Mouse (Mus musculus) myocyte (in vitro differentiated cells): ENCODE data around the gene Clstn3. TPM values are rescaled to one million over a fixed set of nuclear protein-coding genes. Genes with fewer than 3 reads are reported as not detected.

Experiments used
- H3K27me3 ChIP-seq: one replicate; pipeline ENCODE4 v1.6.1; 2011; ENCODE audit not compliant: control insufficient read depth, insufficient read depth, insufficient read length
- H3K36me3 ChIP-seq: one replicate; pipeline ENCODE4 v1.6.1; 2011; ENCODE audit not compliant: control insufficient read depth, insufficient read depth
- H3K4me2 ChIP-seq: one replicate; pipeline ENCODE4 v1.6.1; 2011; ENCODE audit warnings: low read depth, control low read depth
- H3K4me3 ChIP-seq: one replicate; pipeline ENCODE4 v1.5.1; 2011; ENCODE audit warnings: mild to moderate bottlenecking, control low read depth, moderate library complexity
- H3K79me2 ChIP-seq: one replicate; pipeline ENCODE4 v1.6.1; 2011; ENCODE audit not compliant: control insufficient read depth, insufficient read depth
- H3ac ChIP-seq: one replicate; pipeline ENCODE4 v1.6.1; 2011; ENCODE audit not compliant: control insufficient read depth, insufficient read length
- CEBPB ChIP-seq: IDR thresholded peaks from 2 replicates; pipeline ENCODE4 v1.6.1; 2011; ENCODE audit warnings: mild to moderate bottlenecking, moderate library complexity; ENCODE audit not compliant: poor library complexity, insufficient read depth, severe bottlenecking
- E2F4 ChIP-seq: IDR thresholded peaks from one replicate; pipeline ENCODE4 v1.6.1; 2011; ENCODE audit warnings: mild to moderate bottlenecking, control low read depth, moderate library complexity; ENCODE audit not compliant: insufficient read depth
- MAX ChIP-seq: IDR thresholded peaks from one replicate; pipeline ENCODE4 v1.6.1; 2011; ENCODE audit warnings: low read depth, mild to moderate bottlenecking, control low read depth
- MYOD1 ChIP-seq, 3 experiments: IDR thresholded peaks; one replicate each; pipeline ENCODE4 v1.6.1; 2011; ENCODE audit warnings: control low read depth in 2 of 3, low read depth in 2 of 3, mild to moderate bottlenecking in 2 of 3, moderate library complexity in 1 of 3; ENCODE audit not compliant: insufficient read length in 2 of 3, control insufficient read depth in 1 of 3
- MYOG ChIP-seq, 3 experiments: IDR thresholded peaks; one replicate each; pipeline ENCODE4 v1.6.1; 2011; ENCODE audit warnings: control low read depth in 2 of 3, low read depth in 2 of 3, mild to moderate bottlenecking in 2 of 3; ENCODE audit not compliant: insufficient read length in 2 of 3, control insufficient read depth in 1 of 3, insufficient read depth in 1 of 3
- POLR2A ChIP-seq: IDR thresholded peaks from one replicate; pipeline ENCODE4 v1.6.1; 2011; ENCODE audit warnings: low read depth, mild to moderate bottlenecking, control low read depth, moderate library complexity; ENCODE audit not compliant: insufficient read length
- POLR2AphosphoS2 ChIP-seq: IDR thresholded peaks from one replicate; pipeline ENCODE4 v1.6.1; 2011; ENCODE audit warnings: low read depth, control low read depth; ENCODE audit not compliant: insufficient read length
- REST ChIP-seq: IDR thresholded peaks from one replicate; pipeline ENCODE4 v1.6.1; 2011; ENCODE audit warnings: mild to moderate bottlenecking, control low read depth, moderate library complexity; ENCODE audit not compliant: insufficient read depth, insufficient read length
- SRF ChIP-seq: IDR thresholded peaks from one replicate; pipeline ENCODE4 v1.6.1; 2011; ENCODE audit warnings: low read depth; ENCODE audit not compliant: control insufficient read depth, insufficient read length
- TCF12 ChIP-seq: IDR thresholded peaks from one replicate; pipeline ENCODE4 v1.6.1; 2011; ENCODE audit warnings: mild to moderate bottlenecking, control low read depth; ENCODE audit not compliant: poor library complexity, insufficient read depth, severe bottlenecking
- TCF3 ChIP-seq: IDR thresholded peaks from one replicate; pipeline ENCODE4 v1.6.1; 2011; ENCODE audit warnings: low read depth, control low read depth; ENCODE audit not compliant: insufficient read length
- USF1 ChIP-seq: IDR thresholded peaks from one replicate; pipeline ENCODE4 v1.6.1; 2011; ENCODE audit warnings: low read depth, mild to moderate bottlenecking, control low read depth, moderate library complexity
- polyA plus RNA-seq: library from polyadenylated mRNA; unstranded; fragments of >200 nt; fragmentation: generic; extraction: Trizol; gene quantifications from one replicate; pipeline ENCODE4 v1.2.1, GENCODE M21; 2012; ENCODE audit warnings: missing spikeins

The Clstn3 gene
- polyA plus RNA-seq, 1 experiment: 2.2 TPM

- Histone ChIP-seq H3K4me3 (no peak overlapping the region), H3K36me3 (no peaks in the 10 kb centered on the region), H3K4me2 (no peak overlapping the region), H3K27me3 (peaks cover 6% of the 10 kb centered on the region), H3K79me2 (no peaks in the 10 kb centered on the region), H3ac (no peak overlapping the region)
- TF ChIP-seq USF1: no peak
- no peak for TF ChIP-seq TCF12
- no peak for TF ChIP-seq REST
- no peak for TF ChIP-seq POLR2A
- no peak for TF ChIP-seq E2F4
- TF ChIP-seq MYOD1 (IDR thresholded peaks at IDR 0.05; ENCODE audit: control insufficient read depth in 1 of 3, insufficient read length in 2 of 3, low read depth in 2 of 3): no peak
- TF ChIP-seq TCF3: no peak
- no peak for TF ChIP-seq CEBPB
- no peak for TF ChIP-seq MYOG (IDR thresholded peaks at IDR 0.05; ENCODE audit: control insufficient read depth in 1 of 3, insufficient read depth in 1 of 3, insufficient read length in 2 of 3, low read depth in 2 of 3)
- no peak for TF ChIP-seq MAX
- no peak for TF ChIP-seq SRF
- TF ChIP-seq POLR2AphosphoS2: no peak
Observed at GRCm38 (mm10) chr6:124471121-124471520, 6.5 kb upstream of the Clstn3 start.

GRCm38 (mm10) chr6:124465729-124466128, 1.1 kb upstream of the Clstn3 start:
- TF ChIP-seq TCF3 (no peak), CEBPB (no peak), TCF12 (no peak), POLR2A (no peak), E2F4 (no peak), SRF (no peak), MYOD1 (IDR thresholded peaks at IDR 0.05; ENCODE audit: control insufficient read depth in 1 of 3, insufficient read length in 2 of 3, low read depth in 2 of 3) (no peak), MYOG (IDR thresholded peaks at IDR 0.05; ENCODE audit: control insufficient read depth in 1 of 3, insufficient read depth in 1 of 3, insufficient read length in 2 of 3, low read depth in 2 of 3) (no peak)
- Histone ChIP-seq H3K79me2 (no peaks in the 10 kb centered on the region), H3K36me3 (no peaks in the 10 kb centered on the region), H3ac (no peak overlapping the region), H3K4me3 (no peak overlapping the region), H3K27me3 (peaks cover 29% of the 10 kb centered on the region), H3K4me2 (no peak overlapping the region)

- TF ChIP-seq E2F4: no peak
- TF ChIP-seq MYOD1 (IDR thresholded peaks at IDR 0.05; ENCODE audit: control insufficient read depth in 1 of 3, insufficient read length in 2 of 3, low read depth in 2 of 3): no peak
- TF ChIP-seq SRF: no peak
- no peak for TF ChIP-seq POLR2AphosphoS2
- TF ChIP-seq POLR2A: no peak
- TF ChIP-seq REST: no peak
- no peak for TF ChIP-seq MAX
- H3K36me3 ChIP-seq: no peaks in the 10 kb centered on the region
- no peaks in the 10 kb centered on the region for H3K79me2 ChIP-seq
- H3ac ChIP-seq: no peak overlapping the region
- peak overlapping the region; percentile 52 for H3K4me2 ChIP-seq
- H3K27me3 ChIP-seq: peaks cover 33% of the 10 kb centered on the region
- H3K4me3 ChIP-seq: no peak overlapping the region
Observed at GRCm38 (mm10) chr6:124465299-124465698, 705 bp upstream of the Clstn3 start.

- H3K27me3 ChIP-seq: peaks cover 34% of the 10 kb centered on the region
- TF ChIP-seq MYOG (IDR thresholded peaks at IDR 0.05; ENCODE audit: control insufficient read depth in 1 of 3, insufficient read depth in 1 of 3, insufficient read length in 2 of 3, low read depth in 2 of 3): no peak
- TF ChIP-seq TCF12: no peak
- TF ChIP-seq SRF: no peak
- no peak for TF ChIP-seq E2F4
- TF ChIP-seq POLR2A: no peak
- TF ChIP-seq TCF3: no peak
- no peak for TF ChIP-seq POLR2AphosphoS2
- TF ChIP-seq USF1: no peak
- no peak for TF ChIP-seq MAX
- no peak overlapping the region for H3ac ChIP-seq
- no peak overlapping the region for H3K4me3 ChIP-seq
- no peak overlapping the region for H3K4me2 ChIP-seq
- H3K79me2 ChIP-seq: no peaks in the 10 kb centered on the region
- no peaks in the 10 kb centered on the region for H3K36me3 ChIP-seq
Observed at GRCm38 (mm10) chr6:124463881-124464291, 708 bp downstream of the Clstn3 start.

GRCm38 (mm10) chr6:124459388-124459787, 5.2 kb downstream of the Clstn3 start:
- H3K36me3 ChIP-seq: no peaks in the 10 kb centered on the region
- no peak overlapping the region for H3ac ChIP-seq
- no peak for TF ChIP-seq SRF
- TF ChIP-seq POLR2AphosphoS2: no peak
- no peak for TF ChIP-seq E2F4
- no peak for TF ChIP-seq TCF3
- TF ChIP-seq MYOD1 (IDR thresholded peaks at IDR 0.05; ENCODE audit: control insufficient read depth in 1 of 3, insufficient read length in 2 of 3, low read depth in 2 of 3): no peak
- no peak for TF ChIP-seq USF1
- TF ChIP-seq POLR2A: no peak
- no peak for TF ChIP-seq CEBPB
- no peak for TF ChIP-seq MAX
- no peak for TF ChIP-seq REST
- H3K4me3 ChIP-seq: no peak overlapping the region
- H3K27me3 ChIP-seq: peaks cover 35% of the 10 kb centered on the region
- H3K4me2 ChIP-seq: no peak overlapping the region
- no peaks in the 10 kb centered on the region for H3K79me2 ChIP-seq
